Mouse (Mus musculus) fat pad, adult 2 months (tissue): Measurements from ENCODE around the gene Serpina3m.
"Not testable (repeated sequence)": the region's sequence is repeated elsewhere in the genome, so short reads cannot be mapped to it uniquely, and the experiment has no call there.

Experiments
- DNase-seq: peaks from one replicate; pipeline ENCODE4 v3.0.0-alpha.2; 2011; ENCODE audit warnings: low read depth, low spot score; ENCODE audit errors: extremely low read depth

Serpina3m gene

GRCm38 (mm10) chr12:104386878-104387277 is 48.6 kb downstream of the Serpina3m start:
- not testable (repeated sequence) for DNase-seq

DNA sequence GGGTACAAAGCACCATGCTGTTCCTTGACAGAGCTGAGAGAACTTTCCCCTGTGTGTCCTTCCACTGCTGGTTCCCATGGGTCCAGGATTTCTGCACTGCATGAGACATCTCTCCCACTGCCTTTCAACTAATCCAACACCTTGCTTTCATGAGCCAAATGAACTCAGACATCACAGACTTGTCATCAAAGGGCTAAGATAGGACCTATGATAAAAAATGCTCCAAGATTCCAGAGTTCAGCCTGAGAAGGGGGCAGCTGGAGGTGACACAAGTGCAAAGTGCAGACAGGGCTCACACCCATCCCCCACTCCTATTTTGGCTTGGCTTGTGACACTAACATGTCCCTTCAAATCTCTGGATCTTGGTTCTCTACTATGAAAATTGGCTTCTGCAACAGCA is 50.2 kb downstream of the Serpina3m start:
- no peak for DNase-seq

DNA sequence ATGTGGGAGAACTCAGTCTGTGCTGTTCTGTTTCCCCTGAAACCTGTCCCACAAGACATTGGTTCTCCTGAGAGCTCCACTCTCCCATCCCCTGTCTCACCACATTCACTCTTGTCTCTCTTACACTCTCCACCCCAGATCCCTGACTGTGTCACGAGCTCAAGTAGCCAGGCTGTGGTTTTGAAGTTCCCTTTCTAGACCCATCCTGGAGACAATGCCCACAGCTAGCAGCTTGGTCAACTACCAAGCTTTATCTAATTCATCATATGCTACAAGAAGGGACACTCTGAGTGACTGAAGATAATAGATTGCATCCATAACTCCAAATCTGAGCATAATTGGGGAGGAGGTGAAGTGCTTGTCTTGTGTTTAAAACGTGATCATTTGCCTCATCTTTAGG is 52.8 kb downstream of the Serpina3m start:
- DNase-seq: not testable (repeated sequence)

DNA sequence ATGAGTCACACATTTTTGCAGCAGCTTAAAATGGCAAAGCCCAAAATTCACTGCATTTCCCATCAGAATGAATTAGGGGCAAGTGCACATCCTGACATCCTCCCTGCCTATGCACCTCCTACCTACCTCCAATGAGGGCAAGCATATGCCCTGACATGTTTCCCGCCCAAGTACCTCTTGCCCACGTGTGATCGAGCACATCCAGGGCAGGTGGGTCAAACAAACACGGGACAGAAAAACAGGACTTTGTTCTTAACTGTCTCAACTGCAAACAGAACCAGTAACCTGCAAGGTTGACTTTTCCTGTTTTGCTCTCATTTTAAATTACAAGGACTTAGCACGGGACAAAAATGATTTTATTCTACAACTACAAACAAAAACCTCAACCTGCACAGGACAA is 65.7 kb downstream of the Serpina3m start:
- no peak for DNase-seq

GRCm38 (mm10) chr12:104406454-104406885 is 68.2 kb downstream of the Serpina3m start, which contains the start of gene Serpina3n:
Serpina3n (plus strand) TSS chr12:104406729.
- no peak for DNase-seq

DNA sequence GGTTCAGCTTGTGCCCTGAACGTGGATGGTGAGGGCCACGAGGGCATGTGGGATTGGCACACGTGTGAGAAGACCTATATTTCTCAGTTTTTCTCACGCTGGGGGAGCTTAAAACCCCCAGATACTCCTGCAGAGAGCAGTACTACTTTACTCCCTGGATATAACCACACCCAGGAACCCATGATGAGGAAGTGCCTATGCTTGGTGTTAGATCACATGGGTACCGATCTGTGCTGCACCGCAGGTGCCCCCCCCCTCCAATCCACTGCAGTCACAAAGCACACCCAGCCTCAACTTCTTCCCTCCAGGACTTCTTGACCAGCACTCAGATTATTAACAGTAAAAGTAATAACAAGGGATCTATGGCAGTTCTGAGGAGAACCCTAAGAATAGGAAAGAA is 74.2 kb downstream of the Serpina3m start:
- no peak for DNase-seq

GRCm38 (mm10) chr12:104414576-104414975 is 76.3 kb downstream of the Serpina3m start:
- DNase-seq: no peak

DNA sequence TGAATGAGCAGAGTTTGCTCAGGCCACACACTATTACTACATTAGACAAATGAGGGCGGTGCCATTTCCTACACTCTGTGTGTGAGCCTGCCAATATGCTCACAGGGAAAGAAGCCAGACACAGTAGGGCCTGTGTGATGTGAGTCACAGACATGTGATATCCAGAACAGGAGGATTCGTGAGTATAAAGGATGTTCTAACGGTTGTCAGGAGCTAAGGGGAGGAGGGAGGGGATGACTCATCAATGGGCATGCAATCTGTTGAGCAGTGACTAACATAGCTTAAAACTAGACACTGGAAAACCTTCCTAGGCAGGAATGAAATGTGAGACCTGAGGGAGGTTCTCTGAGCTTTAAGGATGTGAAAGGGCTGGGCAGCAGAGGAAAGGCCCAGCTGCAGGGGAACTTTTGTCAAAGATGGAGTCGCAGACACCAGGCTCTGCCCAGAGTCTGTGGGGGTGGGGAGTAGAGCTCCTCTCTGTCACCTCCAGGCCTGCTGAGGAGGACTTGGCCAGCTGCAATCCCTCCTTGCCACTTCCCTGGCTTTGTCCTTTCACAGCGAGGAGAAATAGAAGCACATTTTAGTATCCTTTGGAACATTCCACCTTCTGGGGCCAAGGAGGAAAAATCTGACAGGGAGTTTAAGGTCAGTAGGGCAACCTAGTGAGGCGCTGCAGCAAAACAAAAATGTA is 77.5 kb downstream of the Serpina3m start:
- peak; percentile 36 for DNase-seq

- no peak for DNase-seq
These were observed 80.3 kb downstream of the Serpina3m start for GRCm38 (mm10) chr12:104418340-104419135.

DNA sequence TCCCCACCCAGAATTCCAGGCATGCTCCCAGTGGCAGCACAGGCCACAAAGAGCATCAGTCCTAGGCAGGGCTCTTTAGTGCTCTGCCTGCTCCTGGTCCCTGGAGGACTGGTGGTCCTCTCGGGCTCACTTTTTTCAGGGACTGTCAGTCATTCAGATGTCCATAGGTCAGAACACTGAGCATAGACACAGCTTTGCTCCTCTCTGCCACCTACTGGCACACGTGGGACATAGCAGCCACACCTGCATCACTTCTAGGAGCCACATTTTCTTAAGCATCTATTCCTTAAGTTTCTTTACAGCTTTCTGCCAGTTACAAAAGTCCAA is 80.8 kb downstream of the Serpina3m start:
- DNase-seq: no peak

DNA sequence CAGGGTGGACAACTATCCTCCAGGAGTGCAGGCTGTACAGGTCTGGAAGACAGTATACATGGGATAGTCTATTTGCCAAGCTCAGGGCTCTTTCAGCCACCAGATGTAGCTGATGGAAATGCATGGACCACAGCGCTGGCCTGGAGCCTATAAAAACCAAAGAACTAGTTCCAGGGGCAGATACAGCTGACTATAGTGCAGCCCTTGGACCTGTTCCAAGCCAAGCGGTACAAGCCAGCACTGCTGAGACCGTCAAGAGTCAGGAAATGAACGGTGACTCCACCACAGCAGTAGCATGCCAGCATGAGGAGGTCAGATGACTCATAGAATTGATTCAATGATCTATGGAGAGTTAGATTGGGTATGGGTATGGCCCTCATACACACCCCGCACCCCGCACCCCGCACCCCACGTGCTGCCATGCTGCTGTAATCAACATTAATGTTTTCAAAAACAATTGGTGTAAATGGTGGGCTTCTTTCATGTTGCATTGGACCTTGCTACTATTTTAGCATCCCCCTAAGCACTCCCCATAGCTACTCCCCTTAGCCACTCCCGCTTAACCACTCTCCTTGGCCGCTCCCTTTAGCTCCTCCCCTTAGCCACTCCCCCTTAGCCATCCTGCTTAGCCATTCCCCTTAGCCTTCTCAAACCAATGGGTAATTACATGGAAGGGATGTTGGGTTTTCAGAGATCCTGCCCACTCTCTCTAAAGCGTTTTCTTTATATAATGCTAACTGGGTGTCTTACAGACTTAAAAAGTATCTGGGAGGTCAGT is 84.5 kb downstream of the Serpina3m start:
- no peak for DNase-seq

GRCm38 (mm10) chr12:104425591-104425990 is 87.3 kb downstream of the Serpina3m start:
- DNase-seq: no peak

- DNase-seq: no peak
These were observed 88.6 kb downstream of the Serpina3m start for GRCm38 (mm10) chr12:104426915-104427314.

DNA sequence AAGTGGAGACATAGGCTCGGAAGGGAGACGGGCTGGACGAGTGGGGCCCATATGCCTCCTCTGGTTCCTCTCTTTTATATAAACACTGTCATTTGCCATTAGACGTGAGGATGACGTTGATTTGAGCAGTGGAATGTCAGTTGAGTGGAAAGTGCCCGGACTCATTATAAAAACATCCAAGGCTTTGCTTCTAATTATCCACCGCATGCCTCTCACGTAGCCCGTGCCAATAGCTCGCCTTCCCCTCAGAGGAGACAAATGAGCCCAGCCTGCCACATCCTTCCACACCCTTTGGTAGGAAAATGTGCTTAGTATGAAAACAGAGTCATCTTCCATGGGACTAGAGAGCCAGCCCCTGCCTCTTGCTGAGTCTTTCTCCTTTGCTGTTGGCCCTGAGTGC is 93.1 kb downstream of the Serpina3m start:
- DNase-seq: no peak

GRCm38 (mm10) chr12:104433214-104433613 is 94.9 kb downstream of the Serpina3m start:
- DNase-seq: no peak

DNA sequence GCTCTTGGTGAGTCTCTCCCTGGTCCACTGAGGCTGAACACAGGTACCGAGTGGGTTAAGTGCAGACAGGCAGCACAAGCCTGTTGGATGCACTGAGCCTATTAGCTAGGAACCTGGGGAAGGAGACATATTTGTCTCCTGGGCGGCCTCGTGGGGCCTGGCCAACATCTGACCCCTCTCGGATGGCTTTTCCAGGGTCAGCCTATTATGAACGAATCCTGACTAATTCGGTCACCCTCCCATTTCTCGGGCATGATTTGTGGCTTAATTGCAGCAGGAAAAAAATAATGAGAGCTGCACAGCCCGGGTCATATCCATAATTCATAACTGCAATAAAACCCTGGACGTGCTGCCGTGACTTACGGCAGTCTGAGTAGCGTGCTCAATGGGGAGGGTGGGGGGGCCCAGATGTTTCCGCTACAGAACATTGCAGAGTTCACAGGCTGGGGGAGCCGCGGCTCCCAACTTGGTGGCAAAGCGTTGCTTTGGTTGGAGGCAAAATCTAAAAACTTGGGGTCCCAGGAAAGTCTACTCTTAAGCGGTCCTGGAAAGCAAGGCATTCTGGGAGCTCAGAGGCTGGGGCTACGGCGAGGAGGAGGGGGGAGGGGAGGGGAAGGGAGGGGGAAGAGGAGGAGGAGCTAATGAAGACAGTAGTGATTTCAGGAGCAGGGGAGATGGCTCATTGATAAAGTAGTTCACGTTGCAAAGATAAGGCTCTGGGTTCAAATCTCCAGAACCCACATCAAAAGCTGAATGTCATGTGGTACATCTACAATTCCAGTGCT is 95.9 kb downstream of the Serpina3m start:
- no peak for DNase-seq

DNA sequence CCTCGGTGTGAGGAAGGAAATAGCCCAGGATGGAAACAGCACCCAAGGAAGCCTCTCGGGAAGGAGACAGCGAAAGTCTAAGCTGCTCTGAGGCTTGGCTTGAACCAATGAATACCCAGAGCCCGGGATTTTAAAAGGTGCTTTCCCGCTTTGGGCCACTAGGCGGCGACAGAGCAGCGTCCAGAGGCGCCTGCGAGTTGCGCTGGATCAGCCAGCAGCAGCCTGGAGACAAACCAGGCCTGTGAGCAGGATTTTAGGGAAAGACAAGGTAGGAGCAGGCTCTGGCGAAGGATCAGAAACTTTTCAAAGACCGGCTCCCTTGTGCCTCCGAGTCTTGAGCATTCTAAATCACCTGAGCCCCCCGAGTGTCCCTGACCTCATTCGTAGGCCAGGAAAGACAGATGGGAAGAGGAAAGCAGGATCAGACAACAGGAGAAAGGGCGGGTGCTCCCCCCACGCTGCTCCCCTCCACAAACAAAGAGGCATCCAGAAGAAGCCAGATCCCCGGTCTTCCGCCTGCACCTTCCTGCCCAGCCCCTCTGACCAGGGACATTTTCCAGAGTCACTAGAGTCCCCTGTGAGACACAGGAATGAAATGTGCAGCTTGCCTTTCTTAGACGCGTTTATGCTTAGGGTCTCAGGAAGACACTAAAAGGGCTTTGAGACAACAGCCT is 101.9 kb downstream of the Serpina3m start:
- no peak for DNase-seq

DNA sequence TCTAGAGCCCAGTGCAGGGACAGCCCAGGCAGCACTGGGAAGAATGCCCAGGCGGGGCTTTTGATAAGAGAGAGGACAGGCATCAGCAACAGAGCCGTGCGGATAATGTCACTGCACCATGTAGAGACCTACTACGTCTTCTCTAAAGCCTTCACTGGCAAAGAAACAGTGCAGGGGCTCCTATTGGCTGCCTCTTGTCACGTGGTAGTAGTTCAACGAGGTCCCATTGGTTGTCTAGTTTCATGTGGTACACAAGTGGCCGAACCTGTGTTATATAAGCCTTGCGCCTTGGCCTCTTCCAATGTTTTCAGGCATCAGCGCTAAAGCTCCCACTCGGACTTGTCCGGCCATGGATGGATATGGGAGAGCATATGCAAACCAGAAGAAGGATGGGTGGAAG is 105.4 kb downstream of the Serpina3m start:
- no peak for DNase-seq
